Mouse (Mus musculus) heart, adult 2 months (tissue): ENCODE measurements at regions not wholly inside any gene's neighbourhood (a gene's known extent, or its start where the extent isn't known, plus 50 kb on each side); places are given as distances from the start of the nearest gene placed in this dataset.

ENCODE experiments used
- DNase-seq, 2 experiments: peaks; one replicate each; pipeline ENCODE4 v3.0.0; 2021
- H3K27ac ChIP-seq: fragments of 200-600 bp; 2 replicates; pipeline ENCODE4 v1.8.1; 2022
- H3K27me3 ChIP-seq: fragments of 200-500 bp; 2 replicates; pipeline ENCODE4 v1.6.1; 2012; ENCODE audit warnings: mild to moderate bottlenecking, low read length, inconsistent platforms, mixed read lengths; ENCODE audit not compliant: control insufficient read depth, insufficient read depth
- H3K36me3 ChIP-seq: fragments of 200-500 bp; 2 replicates; pipeline ENCODE4 v1.6.1; 2012; ENCODE audit warnings: low read length, inconsistent platforms; ENCODE audit not compliant: control insufficient read depth, insufficient read depth
- H3K4me1 ChIP-seq: fragments of 200-500 bp; 2 replicates; pipeline ENCODE4 v1.6.1; 2011; ENCODE audit warnings: low read length; ENCODE audit not compliant: control insufficient read depth, insufficient read depth
- H3K4me3 ChIP-seq: fragments of 200-600 bp; 2 replicates; pipeline ENCODE4 v1.8.1; 2022
- H3K79me2 ChIP-seq: fragments of 200-500 bp; replicated peaks from 2 replicates; pipeline ENCODE4 v1.6.1; 2012; ENCODE audit warnings: mild to moderate bottlenecking, inconsistent platforms, low read length, moderate library complexity, mixed read lengths; ENCODE audit not compliant: control insufficient read depth, insufficient read depth
- H3K9ac ChIP-seq: fragments of 200-500 bp; 2 replicates; pipeline ENCODE4 v1.6.1; 2012; ENCODE audit warnings: low read depth, mild to moderate bottlenecking, control low read depth, inconsistent platforms, low read length, mixed read lengths
- CTCF ChIP-seq: fragments of 200-600 bp; IDR thresholded peaks from 2 replicates; pipeline ENCODE4 v1.8.1; 2022; ENCODE audit warnings: antibody characterized with exemption, mild to moderate bottlenecking, moderate library complexity
- EP300 ChIP-seq: fragments of 200-500 bp; IDR thresholded peaks from 2 replicates; pipeline ENCODE4 v1.6.1; 2011; ENCODE audit warnings: low read depth, low read length, control low read depth; ENCODE audit not compliant: insufficient read depth
- POLR2A ChIP-seq: fragments of 200-500 bp; IDR thresholded peaks from 2 replicates; pipeline ENCODE4 v1.6.1; 2011; ENCODE audit warnings: mild to moderate bottlenecking, low read depth, low read length, control low read depth; ENCODE audit not compliant: insufficient read depth
- WGBS: fragments of 180-500 bp; shearing (Covaris S2); methylation state at CpG from one replicate; pipeline ENCODE4 v1.1.7; 2018; 5-methylcytosine and 5-hydroxymethylcytosine counted together
- intact Hi-C: fragments of 180-260 bp; cut with DNase I; formaldehyde crosslinking; loops from one replicate; pipeline ENCODE4 v1.15.1; 2025

DNA sequence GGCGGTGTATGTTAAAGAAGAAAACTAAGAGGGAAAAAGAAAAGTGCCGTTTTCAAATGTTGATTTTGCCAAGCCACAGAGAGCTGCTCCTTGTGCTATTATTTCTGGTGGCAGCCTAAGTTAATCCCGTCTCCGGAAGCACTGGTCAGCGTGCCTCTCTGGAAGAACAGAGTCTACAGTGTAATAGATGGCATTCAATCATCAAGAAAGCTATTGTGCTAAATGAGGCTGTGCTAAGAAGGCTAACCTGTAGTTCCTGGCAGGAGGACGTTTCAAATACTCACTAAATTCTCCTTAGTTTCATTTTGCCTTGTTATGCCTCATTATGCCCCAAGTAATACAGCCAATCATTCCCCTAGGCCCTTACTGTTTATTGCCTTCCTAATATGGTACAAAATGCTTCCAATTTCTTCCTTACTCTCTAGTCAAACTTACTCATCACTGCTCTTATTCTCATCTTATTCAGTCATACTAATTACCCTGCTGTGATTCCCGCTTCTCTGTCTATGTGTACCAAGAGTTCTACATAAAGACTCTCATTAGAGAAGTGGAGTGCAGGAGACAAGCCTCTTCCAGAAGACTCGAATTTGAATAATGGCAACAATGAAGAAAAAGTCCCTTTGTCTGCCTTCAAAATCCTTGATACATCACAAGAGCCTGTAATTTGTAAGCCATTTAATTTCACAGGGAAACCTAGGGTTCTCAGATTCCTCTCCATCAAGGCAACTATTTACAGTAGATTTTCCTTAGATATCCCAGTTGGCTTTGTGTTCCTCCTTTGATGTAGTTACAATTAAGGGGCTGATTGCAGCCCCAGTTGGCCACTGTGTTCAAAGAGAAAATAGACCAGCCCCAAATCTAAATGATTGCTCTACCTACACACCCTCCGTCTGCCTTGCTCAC lies 282.0 kb upstream of the Clec14a start:
- intact Hi-C loops: no loop called here
- Histone ChIP-seq H3K9ac (no peak overlapping the region), H3K27ac (no peak overlapping the region), H3K4me1 (peaks cover 1% of the 10 kb centered on the region; the same call in 1 of the 2 replicates), H3K27me3 (no peaks in the 10 kb centered on the region), H3K4me3 (no peak overlapping the region), H3K79me2 (no peaks in the 10 kb centered on the region), H3K36me3 (no peaks in the 10 kb centered on the region)
- no peak for TF ChIP-seq EP300
- TF ChIP-seq POLR2A: no peak
- TF ChIP-seq CTCF: no peak
- DNase-seq: no peak
- 58% methylated on average over 9 of the region's 9 CpGs for WGBS

DNA sequence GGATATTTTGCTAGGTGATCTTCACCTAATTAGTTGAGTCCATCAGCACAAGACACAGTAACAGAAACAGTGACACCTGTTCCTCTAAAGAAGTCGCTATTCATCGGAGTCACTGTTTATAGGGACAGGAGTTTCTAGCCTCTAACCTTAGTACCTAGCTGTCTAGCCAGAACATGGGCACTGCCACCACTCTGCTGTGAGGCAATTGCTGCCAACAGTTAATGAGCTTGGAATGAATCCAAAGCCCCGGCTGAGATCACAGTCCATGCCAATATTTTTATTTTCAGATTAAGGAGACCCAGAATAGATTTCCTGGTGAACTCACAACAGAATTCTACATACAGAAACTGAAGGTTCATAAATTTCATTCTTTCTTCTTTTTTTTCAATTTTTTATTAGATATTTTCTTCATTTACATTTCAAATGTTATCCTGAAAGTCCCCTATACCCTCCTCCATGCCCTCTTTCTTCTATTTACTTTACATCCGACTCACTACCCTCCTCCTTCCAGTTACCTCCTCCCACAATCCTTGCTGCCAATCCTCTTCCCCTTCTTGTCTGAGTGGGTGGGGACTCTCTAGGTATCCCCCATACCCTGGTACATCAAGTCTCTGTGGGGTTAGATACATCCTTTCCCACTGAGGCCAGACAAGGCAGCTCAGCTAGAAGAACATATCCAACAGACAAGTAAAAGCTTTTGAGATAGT lies 276.9 kb upstream of the Clec14a start:
- Histone ChIP-seq H3K79me2 (no peaks in the 10 kb centered on the region), H3K27me3 (no peaks in the 10 kb centered on the region), H3K9ac (no peak overlapping the region), H3K36me3 (no peaks in the 10 kb centered on the region), H3K4me3 (no peak overlapping the region), H3K27ac (peak overlapping the region; percentile 48), H3K4me1 (peaks cover 1% of the 10 kb centered on the region; the same call in 1 of the 2 replicates)
- TF ChIP-seq POLR2A: no peak
- TF ChIP-seq CTCF: no peak
- no peak for TF ChIP-seq EP300
- WGBS: 54% methylated on average over 4 of the region's 4 CpGs
- intact Hi-C loops: loop anchor here (10.0 kb wide), 1 partner anchor 331 kb away; the partner anchor contains the start of gene Sstr1
- DNase-seq: peak; percentile 27 to 58

DNA sequence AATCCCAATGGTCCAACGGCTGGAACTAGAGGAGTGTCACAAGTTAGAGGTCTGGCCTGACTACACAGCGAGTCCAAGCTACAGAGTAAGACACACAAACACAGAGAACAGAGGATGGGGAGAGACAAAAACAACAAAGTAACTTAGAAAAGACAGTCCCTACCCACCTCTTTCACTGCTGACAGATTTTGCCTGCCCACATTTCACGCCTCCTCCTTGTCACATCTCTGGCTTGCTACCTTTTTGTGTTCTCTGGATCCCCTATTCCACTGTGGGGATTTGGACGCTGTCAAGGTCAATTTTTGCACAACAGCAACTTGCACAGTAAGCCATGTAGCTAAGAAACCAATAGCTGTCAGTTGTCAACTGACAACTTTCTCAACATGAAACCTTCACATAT lies 275.8 kb upstream of the Clec14a start:
- 68% methylated on average over 4 of the region's 4 CpGs for WGBS

DNA sequence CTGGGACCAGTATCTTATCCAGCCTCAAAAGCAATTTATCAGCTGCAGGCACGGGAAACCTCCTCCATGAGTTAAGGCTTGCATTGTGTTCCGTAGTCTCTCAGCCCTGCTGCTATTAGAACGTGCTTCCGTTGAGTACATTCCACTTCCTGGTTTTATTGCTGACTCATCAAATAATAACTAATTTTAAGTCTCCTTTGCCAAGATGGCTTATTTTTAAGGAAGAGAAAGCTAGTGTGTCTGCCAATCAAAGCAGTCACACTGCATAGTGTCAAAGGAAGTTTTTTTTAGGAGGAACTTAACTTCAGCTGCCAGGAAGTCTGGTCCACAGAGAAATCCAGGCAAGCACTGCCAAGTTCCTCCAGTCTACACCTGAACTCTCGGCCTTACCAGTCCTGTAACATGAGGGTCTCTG lies 269.2 kb upstream of the Clec14a start:
- H3K4me3 ChIP-seq: peak overlapping the region; percentile 24; the same call in 1 of the 2 replicates
- no peak for TF ChIP-seq POLR2A
- 0 out of 2 replicates have a peak, but pooled peaks have one; percentile 31 for TF ChIP-seq EP300
- no peak for TF ChIP-seq CTCF
- intact Hi-C loops: loop anchor here (1.0 kb wide), 1 partner anchor 268 kb away; no protein-coding TSS in a partner anchor
- H3K9ac ChIP-seq: no peak overlapping the region
- H3K36me3 ChIP-seq: no peaks in the 10 kb centered on the region
- H3K79me2 ChIP-seq: no peaks in the 10 kb centered on the region
- H3K4me1 ChIP-seq: peaks cover 2% of the 10 kb centered on the region
- 1% methylated on average over 5 of the region's 5 CpGs for WGBS
- DNase-seq: peak; percentile 26 to 36
- no peaks in the 10 kb centered on the region for H3K27me3 ChIP-seq
- peak overlapping the region; percentile 13; the same call in 1 of the 2 replicates for H3K27ac ChIP-seq

More for the DNA sequence above, 275.8 kb upstream of the Clec14a start:
- H3K79me2 ChIP-seq: no peaks in the 10 kb centered on the region
- no peak overlapping the region for H3K4me3 ChIP-seq
- H3K27me3 ChIP-seq: no peaks in the 10 kb centered on the region
- peaks cover 1% of the 10 kb centered on the region; the same call in 1 of the 2 replicates for H3K4me1 ChIP-seq
- H3K27ac ChIP-seq: peak overlapping the region; percentile 48; the same call in 1 of the 2 replicates
- intact Hi-C loops: loop anchor here (10.0 kb wide), 1 partner anchor 330 kb away; the partner anchor contains the start of gene Sstr1
- DNase-seq: no peak
- TF ChIP-seq POLR2A (no peak), CTCF (no peak), EP300 (no peak)
- no peaks in the 10 kb centered on the region for H3K36me3 ChIP-seq
- H3K9ac ChIP-seq: no peak overlapping the region

DNA sequence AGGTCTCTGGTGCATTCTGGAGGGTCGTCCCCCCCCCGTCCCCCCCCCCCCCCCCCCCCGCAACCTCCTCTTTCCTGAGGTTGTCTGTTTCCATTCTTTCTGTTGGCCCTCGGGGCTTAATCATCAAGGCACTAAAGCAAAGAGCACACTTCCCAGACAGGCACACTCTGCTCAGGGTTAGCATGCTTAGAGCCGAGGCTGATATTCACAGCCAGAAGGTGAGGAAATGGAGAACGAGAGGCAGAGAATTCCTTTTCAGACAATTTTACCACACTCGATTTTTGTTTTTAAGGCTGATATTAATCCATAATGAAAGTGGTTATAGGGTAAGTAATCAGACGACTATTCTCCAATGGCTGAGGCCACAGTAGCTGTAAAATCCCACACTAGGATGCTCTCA lies 268.7 kb upstream of the Clec14a start:
- intact Hi-C loops: loop anchor here (1.0 kb wide), 1 partner anchor 268 kb away; no protein-coding TSS in a partner anchor
- no peaks in the 10 kb centered on the region for H3K27me3 ChIP-seq
- no peaks in the 10 kb centered on the region for H3K36me3 ChIP-seq
- peaks cover 2% of the 10 kb centered on the region for H3K4me1 ChIP-seq
- H3K27ac ChIP-seq: peak overlapping the region; percentile 6
- peak overlapping the region; percentile 24; the same call in 1 of the 2 replicates for H3K4me3 ChIP-seq
- WGBS: 15% methylated on average over 7 of the region's 8 CpGs
- TF ChIP-seq CTCF (no peak), EP300 (no peak), POLR2A (no peak)
- no peaks in the 10 kb centered on the region for H3K79me2 ChIP-seq
- DNase-seq: no peak
- no peak overlapping the region for H3K9ac ChIP-seq
